Mouse (Mus musculus) stomach, embryonic 16.5 days (tissue): ENCODE measurements around the gene Nap1l1. TPM values are rescaled to one million over a fixed set of nuclear protein-coding genes. Genes with fewer than 3 reads are reported as not detected.

Experiments
- ATAC-seq: fragments of 200-750 bp; cut with Nextera tagmentation; 2 replicates; pipeline ENCODE4 v1.8.0; 2017; ENCODE audit warnings: moderate number of reproducible peaks, moderate TSS enrichment; ENCODE audit not compliant: insufficient read depth, low FRiP score
- H3K27ac ChIP-seq: fragments of 300-500 bp; sonication (generic); 2 replicates; pipeline ENCODE4 v1.5.1; 2014; ENCODE audit warnings: low read length
- H3K27me3 ChIP-seq: fragments of 300-500 bp; sonication (generic); 2 replicates; pipeline ENCODE4 v1.6.1; 2014; ENCODE audit warnings: low read length, control low read depth, mixed read lengths; ENCODE audit not compliant: control insufficient read depth, insufficient read depth
- H3K36me3 ChIP-seq: fragments of 300-500 bp; sonication (generic); 2 replicates; pipeline ENCODE4 v1.6.1; 2014; ENCODE audit warnings: low read length; ENCODE audit not compliant: control insufficient read depth, insufficient read depth
- H3K4me1 ChIP-seq: fragments of 300-500 bp; sonication (generic); 2 replicates; pipeline ENCODE4 v1.6.1; 2014; ENCODE audit warnings: low read length, control low read depth, mixed read lengths; ENCODE audit not compliant: control insufficient read depth, insufficient read depth
- H3K4me2 ChIP-seq: fragments of 300-500 bp; sonication (generic); 2 replicates; pipeline ENCODE4 v1.6.1; 2014; ENCODE audit warnings: low read depth, low read length, mixed read lengths
- H3K4me3 ChIP-seq: fragments of 300-500 bp; sonication (generic); replicated peaks from 2 replicates; pipeline ENCODE4 v1.5.1; 2014; ENCODE audit warnings: mild to moderate bottlenecking, low read length
- H3K9ac ChIP-seq: fragments of 300-500 bp; sonication (generic); 2 replicates; pipeline ENCODE4 v1.6.1; 2014; ENCODE audit warnings: low read length
- H3K9me3 ChIP-seq: fragments of 300-500 bp; sonication (generic); replicated peaks from 2 replicates; pipeline ENCODE4 v1.6.1; 2016; ENCODE audit warnings: low read length, control low read depth; ENCODE audit not compliant: control insufficient read depth
- WGBS: fragments of 180-500 bp; shearing (Covaris S2); extraction: QIAGEN DNeasy Blood & Tissue Kit; methylation state at CpG from one replicate; pipeline ENCODE4 v1.1.7; 2014; 5-methylcytosine and 5-hydroxymethylcytosine counted together
- polyA plus RNA-seq: library from polyadenylated mRNA; unstranded; fragments of >200 nt; fragmentation: Nextera tagmentation; extraction: Ambion mirVana; gene quantifications from 2 replicates; pipeline ENCODE4 v1.2.1, GENCODE M21; 2015

Gene Nap1l1
- polyA plus RNA-seq, 1 experiment from 2014 or later: 180 TPM

GRCm38 (mm10) chr10:111452426-111452825 is 20.6 kb upstream of the Nap1l1 start:
- no peak for ATAC-seq
- H3K4me1 ChIP-seq: no peaks in the 10 kb centered on the region
- H3K27ac ChIP-seq: no peak overlapping the region
- H3K9me3 ChIP-seq: no peaks in the 10 kb centered on the region
- no peak overlapping the region for H3K4me3 ChIP-seq
- H3K9ac ChIP-seq: no peak overlapping the region
- 84% methylated on average over 11 of the region's 11 CpGs for WGBS
- H3K4me2 ChIP-seq: no peak overlapping the region
- H3K36me3 ChIP-seq: no peaks in the 10 kb centered on the region
- no peaks in the 10 kb centered on the region for H3K27me3 ChIP-seq

- no peaks in the 10 kb centered on the region for H3K27me3 ChIP-seq
- WGBS: 59% methylated on average over 8 of the region's 8 CpGs
- H3K36me3 ChIP-seq: no peaks in the 10 kb centered on the region
- H3K9me3 ChIP-seq: no peaks in the 10 kb centered on the region
- ATAC-seq: no peak
- no peak overlapping the region for H3K27ac ChIP-seq
- no peak overlapping the region for H3K4me2 ChIP-seq
- no peak overlapping the region for H3K4me3 ChIP-seq
- H3K4me1 ChIP-seq: no peaks in the 10 kb centered on the region
- no peak overlapping the region for H3K9ac ChIP-seq
These were observed 18.2 kb upstream of the Nap1l1 start for GRCm38 (mm10) chr10:111454698-111455308.

DNA sequence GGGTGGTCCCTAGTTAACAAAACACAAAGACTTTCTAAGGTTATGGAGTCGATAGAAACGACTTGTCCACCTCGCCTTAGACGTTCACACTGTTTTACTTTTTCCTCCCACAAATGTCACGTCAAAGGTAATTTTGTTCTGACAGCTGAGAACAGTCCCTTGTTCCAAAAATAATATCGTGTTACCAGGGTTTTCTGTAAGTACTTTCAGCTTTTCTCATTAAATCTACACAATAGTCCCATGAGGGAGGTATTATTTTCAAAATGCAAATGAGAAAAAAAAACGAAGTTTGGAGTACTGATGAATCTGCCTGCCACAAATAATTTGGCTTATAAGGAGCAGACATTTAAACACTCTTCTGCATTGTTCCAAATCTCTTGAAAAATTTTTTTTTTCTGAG is 14.9 kb upstream of the Nap1l1 start:
- ATAC-seq: no peak
- Histone ChIP-seq H3K9ac (no peak overlapping the region), H3K27me3 (no peaks in the 10 kb centered on the region), H3K4me3 (no peak overlapping the region), H3K4me2 (no peak overlapping the region), H3K36me3 (no peaks in the 10 kb centered on the region), H3K9me3 (no peaks in the 10 kb centered on the region), H3K27ac (no peak overlapping the region), H3K4me1 (no peaks in the 10 kb centered on the region)
- 72% methylated on average over 7 of the region's 7 CpGs for WGBS

- no peak overlapping the region for H3K9ac ChIP-seq
- H3K36me3 ChIP-seq: no peaks in the 10 kb centered on the region
- H3K4me1 ChIP-seq: no peaks in the 10 kb centered on the region
- ATAC-seq: no peak; the same call in 1 of the 2 replicates
- no peak overlapping the region for H3K4me3 ChIP-seq
- H3K27me3 ChIP-seq: no peaks in the 10 kb centered on the region
- H3K9me3 ChIP-seq: no peaks in the 10 kb centered on the region
- 73% methylated on average over 9 of the region's 9 CpGs for WGBS
- H3K4me2 ChIP-seq: no peak overlapping the region
- H3K27ac ChIP-seq: no peak overlapping the region
These were observed 14.0 kb upstream of the Nap1l1 start for GRCm38 (mm10) chr10:111459040-111459439.

GRCm38 (mm10) chr10:111459874-111460273 is 13.1 kb upstream of the Nap1l1 start:
- no peak for ATAC-seq
- Histone ChIP-seq H3K36me3 (no peaks in the 10 kb centered on the region), H3K9me3 (no peaks in the 10 kb centered on the region), H3K27ac (no peak overlapping the region), H3K4me3 (no peak overlapping the region), H3K4me1 (no peaks in the 10 kb centered on the region), H3K27me3 (no peaks in the 10 kb centered on the region), H3K9ac (no peak overlapping the region), H3K4me2 (no peak overlapping the region)
- WGBS: 76% methylated on average over 3 of the region's 3 CpGs

DNA sequence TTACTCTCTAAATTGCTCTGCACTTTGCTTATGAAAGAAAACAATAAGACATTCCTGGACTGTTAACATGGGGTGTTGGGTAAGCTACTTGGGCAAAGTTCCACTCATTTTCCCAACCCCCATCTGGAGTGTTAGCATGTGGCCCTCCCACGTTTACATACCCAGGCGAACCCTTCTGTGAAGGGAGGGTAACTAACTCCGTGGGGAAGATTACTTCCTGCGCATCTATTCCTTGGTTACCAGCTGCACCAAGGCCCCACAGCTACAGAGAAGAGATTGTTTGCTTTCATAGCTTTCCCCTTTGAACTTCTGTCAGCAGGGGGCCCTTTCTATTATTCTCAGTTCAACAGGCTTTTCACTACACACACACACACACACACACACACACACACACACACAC is 12.6 kb upstream of the Nap1l1 start:
- Histone ChIP-seq H3K27me3 (no peaks in the 10 kb centered on the region), H3K4me3 (no peak overlapping the region), H3K9ac (no peak overlapping the region), H3K27ac (no peak overlapping the region), H3K36me3 (no peaks in the 10 kb centered on the region), H3K9me3 (no peaks in the 10 kb centered on the region), H3K4me2 (no peak overlapping the region), H3K4me1 (no peaks in the 10 kb centered on the region)
- ATAC-seq: no peak
- 21% methylated on average over 4 of the region's 4 CpGs for WGBS

- no peak for ATAC-seq
- Histone ChIP-seq H3K36me3 (no peaks in the 10 kb centered on the region), H3K4me1 (no peaks in the 10 kb centered on the region), H3K27me3 (no peaks in the 10 kb centered on the region), H3K9ac (no peak overlapping the region), H3K4me2 (no peak overlapping the region), H3K4me3 (no peak overlapping the region), H3K9me3 (no peaks in the 10 kb centered on the region), H3K27ac (no peak overlapping the region)
- 76% methylated on average over 1 of the region's 1 CpGs for WGBS
These were observed 8.2 kb upstream of the Nap1l1 start for GRCm38 (mm10) chr10:111464833-111465232.

GRCm38 (mm10) chr10:111465409-111465808 is 7.6 kb upstream of the Nap1l1 start:
- ATAC-seq: no peak
- 48% methylated on average over 2 of the region's 2 CpGs for WGBS

DNA sequence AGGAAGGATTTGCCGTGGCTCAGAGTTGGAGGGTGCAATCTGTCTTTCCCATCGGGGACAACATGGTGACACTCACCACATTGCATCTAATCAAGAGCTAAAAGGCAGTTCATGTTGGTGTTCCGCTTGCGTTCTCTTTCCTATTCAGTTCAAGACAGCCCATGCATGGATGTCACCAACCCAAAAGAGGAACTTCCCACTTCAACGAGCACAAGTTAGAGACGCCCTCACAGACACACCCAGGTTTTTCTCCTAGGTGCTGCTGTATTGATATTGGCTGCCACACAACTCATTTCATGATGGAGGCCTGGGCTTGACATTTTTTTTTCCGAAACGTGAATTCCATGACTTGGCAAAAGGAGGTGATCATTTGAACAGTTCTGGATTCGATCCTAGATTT is 1.9 kb upstream of the Nap1l1 start:
- Histone ChIP-seq H3K4me1 (peaks cover 11% of the 10 kb centered on the region), H3K9me3 (no peaks in the 10 kb centered on the region)
- WGBS: 79% methylated on average over 9 of the region's 9 CpGs

More at GRCm38 (mm10) chr10:111465409-111465808, 7.6 kb upstream of the Nap1l1 start:
- no peaks in the 10 kb centered on the region for H3K27me3 ChIP-seq
- H3K4me2 ChIP-seq: no peak overlapping the region
- H3K9me3 ChIP-seq: no peaks in the 10 kb centered on the region
- H3K27ac ChIP-seq: no peak overlapping the region
- H3K4me3 ChIP-seq: no peak overlapping the region
- H3K36me3 ChIP-seq: no peaks in the 10 kb centered on the region
- H3K4me1 ChIP-seq: no peaks in the 10 kb centered on the region
- H3K9ac ChIP-seq: no peak overlapping the region

More for the DNA sequence above, 1.9 kb upstream of the Nap1l1 start:
- H3K27me3 ChIP-seq: no peaks in the 10 kb centered on the region
- ATAC-seq: no peak
- H3K27ac ChIP-seq: no peak overlapping the region
- no peak overlapping the region for H3K4me3 ChIP-seq
- H3K4me2 ChIP-seq: no peak overlapping the region
- no peak overlapping the region for H3K9ac ChIP-seq
- H3K36me3 ChIP-seq: no peaks in the 10 kb centered on the region
